Mouse (Mus musculus): ENCODE measurements at regions not wholly inside any gene's neighbourhood (a gene's known extent, or its start where the extent isn't known, plus 50 kb on each side); places are given as distances from the start of the nearest gene placed in this dataset.

DNA sequence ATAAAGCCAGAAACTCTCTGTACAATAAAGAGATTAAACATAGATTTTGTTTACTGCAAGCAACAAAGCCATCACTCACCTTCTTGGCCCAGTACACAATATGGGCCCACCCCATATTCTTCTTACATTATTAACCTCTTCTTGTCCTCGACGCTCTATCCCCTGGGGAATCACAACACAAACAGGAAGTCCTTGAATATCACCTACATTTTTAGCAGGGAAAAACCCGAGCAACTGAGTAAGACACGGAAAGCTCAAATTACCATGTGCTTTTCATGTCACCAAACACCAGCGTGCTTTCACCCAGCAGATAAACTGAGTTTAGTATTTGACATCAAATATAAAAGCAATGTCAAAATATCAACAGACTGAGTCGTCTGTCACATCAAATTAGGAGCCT lies 179.7 kb downstream of the Parm1 start:
- H3K27me3 ChIP-seq (replicated peaks): no peaks in the 10 kb centered on the region
- peak overlapping the region; percentile 63 for H3K27ac ChIP-seq (ENCODE audit: insufficient read depth, low read depth)
- no peaks in the 10 kb centered on the region for H3K36me3 ChIP-seq (replicated peaks in 1 of 2; ENCODE audit: control insufficient read depth in 1 of 2, insufficient read depth in 1 of 2, low read length in 1 of 2)
- DNase-seq (ENCODE audit: extremely low read depth): peak; percentile 92
- dilution Hi-C loops (cut with MboI; ENCODE audit: extremely low pct_ligation_motif_present, extremely low pct_unique_long_range_greater_than_20kb, low sequenced_read_pairs) (no loop called here), in situ Hi-C loops (cut with MboI; ENCODE audit: low pct_ligation_motif_present, low pct_unique_long_range_greater_than_20kb, low sequenced_read_pairs) (no loop called here)
- H3K4me2 ChIP-seq (ENCODE audit: insufficient read depth, low read depth, poor library complexity, severe bottlenecking): peak overlapping the region; percentile 51; the same call in 1 of the 2 replicates
- peak overlapping the region in 1 of 3 experiments; percentile 4 for H3K4me3 ChIP-seq (replicated peaks in 1 of 3; ENCODE audit: low read depth in 2 of 3, low read length in 2 of 3, poor library complexity in 1 of 3)
- no peak overlapping the region for H3K9ac ChIP-seq (ENCODE audit: insufficient read depth, low read depth)
- no peaks in the 10 kb centered on the region for H3K79me2 ChIP-seq (replicated peaks; ENCODE audit: control insufficient read depth, extremely low read depth, insufficient read depth, poor library complexity, severe bottlenecking)
- TF ChIP-seq MEF2A (IDR thresholded peaks at IDR 0.05; ENCODE audit: borderline replicate concordance, low read depth, low read length): peak; percentile 97
- TF ChIP-seq POLR2A (IDR thresholded peaks at IDR 0.05; ENCODE audit: low read depth, low read length): no peak
- TF ChIP-seq MXI1 (IDR thresholded peaks at IDR 0.05; ENCODE audit: low read depth, low read length): peak; percentile 49; the same call in 1 of the 2 replicates
- TF ChIP-seq ZMIZ1 (IDR thresholded peaks at IDR 0.05; ENCODE audit: low read depth, low read length): no peak
- TF ChIP-seq MAFK (IDR thresholded peaks at IDR 0.05; ENCODE audit: insufficient replicate concordance, low read length): no peak
- TF ChIP-seq NRF1 (IDR thresholded peaks at IDR 0.05; ENCODE audit: low read depth, low read length): no peak
- no peak for TF ChIP-seq HCFC1 (IDR thresholded peaks at IDR 0.05; ENCODE audit: low read depth, low read length)
- TF ChIP-seq SIN3A (IDR thresholded peaks at IDR 0.05; ENCODE audit: low read length): peak; percentile 49; the same call in 1 of the 2 replicates
- TF ChIP-seq KAT2A (IDR thresholded peaks at IDR 0.05; ENCODE audit: insufficient replicate concordance, low read length): 0 out of 2 replicates have a peak, but pooled peaks have one; percentile 31
- peak; percentile 70 for TF ChIP-seq BHLHE40 (IDR thresholded peaks at IDR 0.05; ENCODE audit: low read depth, low read length)
- TF ChIP-seq RAD21 (IDR thresholded peaks at IDR 0.05; ENCODE audit: low read depth, low read length): no peak; the same call in 1 of the 2 replicates
- 0 out of 2 replicates have a peak, but pooled peaks have one; percentile 41 for TF ChIP-seq TBP (conservative IDR thresholded peaks at IDR 0.05; ENCODE audit: low read depth, low read length)
- TF ChIP-seq TCF12 (IDR thresholded peaks at IDR 0.05; ENCODE audit: low read depth, low read length): 0 out of 2 replicates have a peak, but pooled peaks have one; percentile 65
- TF ChIP-seq USF1 (IDR thresholded peaks at IDR 0.05; ENCODE audit: low read depth, low read length): no peak
- peak; percentile 97 for TF ChIP-seq MAX (IDR thresholded peaks at IDR 0.05; ENCODE audit: low read length)
- no peak for TF ChIP-seq SMC3 (IDR thresholded peaks at IDR 0.05; ENCODE audit: low read depth, low read length)
- TF ChIP-seq UBTF (IDR thresholded peaks at IDR 0.05; ENCODE audit: low read depth, low read length): no peak
- no peak for TF ChIP-seq ZC3H11A (IDR thresholded peaks at IDR 0.05; ENCODE audit: low read depth, low read length)
- no peak for TF ChIP-seq GABPA (IDR thresholded peaks at IDR 0.05; ENCODE audit: insufficient replicate concordance, low read depth, low read length)
- peak; percentile 86 for TF ChIP-seq IRF4 (IDR thresholded peaks at IDR 0.05; ENCODE audit: low read depth, low read length)
- TF ChIP-seq JUND (conservative IDR thresholded peaks at IDR 0.05; ENCODE audit: low read depth, low read length): 0 out of 2 replicates have a peak, but pooled peaks have one; percentile 41
- peak; percentile 51 for TF ChIP-seq JUN (IDR thresholded peaks at IDR 0.05; ENCODE audit: insufficient read depth, low read depth, low read length)
- TF ChIP-seq MYC (IDR thresholded peaks at IDR 0.05; ENCODE audit: low read depth, low read length): peak; percentile 95
- peak; percentile 81 for TF ChIP-seq ETS1 (conservative IDR thresholded peaks at IDR 0.05; ENCODE audit: low read depth, low read length)
- TF ChIP-seq EP300 (IDR thresholded peaks at IDR 0.05; ENCODE audit: low read length): peak; percentile 90
- peak; percentile 83 for TF ChIP-seq ELF1 (IDR thresholded peaks at IDR 0.05; ENCODE audit: low read depth, low read length)
- peaks cover 11 to 36% of the 10 kb centered on the region in 2 experiments for H3K4me1 ChIP-seq (ENCODE audit: control insufficient read depth in 1 of 2, insufficient read depth in 2 of 2)
- peaks cover 5% of the 10 kb centered on the region for H3K9me3 ChIP-seq (replicated peaks; ENCODE audit: low read length)
